Mouse (Mus musculus) spleen, embryonic (tissue): Measurements from ENCODE around the gene 1810037I17Rik.
"Not testable (repeated sequence)": the region's sequence is repeated elsewhere in the genome, so short reads cannot be mapped to it uniquely, and the experiment has no call there.

Experiments used
- CTCF ChIA-PET: fragments of 350-600 bp; sonication (Branson Sonifier 250); formaldehyde crosslinking; loops from one replicate; lab custom pipeline; 2022; lab: Charles Lee

1810037I17Rik gene

DNA sequence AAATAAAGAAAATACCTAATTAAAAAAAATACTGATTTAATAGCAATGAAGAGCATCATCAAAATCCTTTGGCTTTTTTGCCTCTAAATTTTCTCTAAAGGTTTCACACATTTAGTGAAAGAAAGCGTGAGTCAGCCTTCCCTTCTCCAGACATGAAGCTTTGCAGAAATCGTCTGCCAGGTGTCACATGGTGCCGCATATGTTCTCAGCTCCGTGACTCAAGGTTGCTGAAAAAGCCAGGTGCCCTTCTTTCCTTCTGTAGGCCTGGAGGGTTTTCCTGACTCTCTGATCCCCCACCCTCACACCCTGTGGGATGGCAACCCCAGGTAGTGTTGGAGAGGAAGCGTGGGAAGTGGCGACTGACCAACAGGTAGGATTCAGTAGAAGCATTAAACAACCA is 5.7 kb downstream of the 1810037I17Rik start:
- CTCF ChIA-PET = no interaction called here

DNA sequence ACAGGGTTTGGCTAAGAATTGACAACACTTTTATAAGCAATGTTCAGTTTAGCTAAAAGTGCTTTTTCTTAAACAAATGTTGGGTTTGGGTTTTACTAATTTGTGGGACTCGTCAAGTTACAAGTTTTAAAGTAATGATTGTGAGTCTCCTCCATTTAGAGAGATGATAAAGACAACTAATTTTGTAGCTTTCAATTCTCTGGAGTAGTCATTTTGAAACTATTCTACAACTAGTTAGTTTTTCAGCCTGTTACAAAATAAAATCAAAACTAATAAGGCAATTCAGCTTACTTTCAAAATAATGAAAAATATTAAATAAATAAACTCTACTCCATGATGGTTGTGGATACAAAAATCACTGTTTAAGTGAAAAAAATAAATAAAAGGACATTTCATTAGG is 8.5 kb downstream of the 1810037I17Rik start:
- CTCF ChIA-PET = no interaction called here

DNA sequence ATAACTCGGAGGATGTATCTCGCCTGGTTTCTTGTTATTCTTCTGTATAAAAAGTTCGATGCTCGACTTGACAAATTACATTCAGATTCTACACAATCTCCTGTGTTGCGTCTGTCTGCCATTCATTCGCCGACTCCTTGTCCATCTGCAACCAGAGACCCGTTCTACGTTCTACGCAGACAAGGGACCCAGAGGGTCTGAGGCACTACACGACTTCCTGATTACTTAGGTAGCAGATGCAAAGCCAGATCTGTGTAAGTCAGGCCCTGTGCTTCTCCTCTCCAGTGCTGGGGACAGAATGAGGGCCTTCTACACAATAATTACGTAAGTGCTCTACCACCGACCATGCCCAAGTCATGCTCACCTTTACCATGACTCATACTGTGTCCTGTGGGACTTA is 13.2 kb downstream of the 1810037I17Rik start:
- CTCF ChIA-PET = not testable (repeated sequence)

DNA sequence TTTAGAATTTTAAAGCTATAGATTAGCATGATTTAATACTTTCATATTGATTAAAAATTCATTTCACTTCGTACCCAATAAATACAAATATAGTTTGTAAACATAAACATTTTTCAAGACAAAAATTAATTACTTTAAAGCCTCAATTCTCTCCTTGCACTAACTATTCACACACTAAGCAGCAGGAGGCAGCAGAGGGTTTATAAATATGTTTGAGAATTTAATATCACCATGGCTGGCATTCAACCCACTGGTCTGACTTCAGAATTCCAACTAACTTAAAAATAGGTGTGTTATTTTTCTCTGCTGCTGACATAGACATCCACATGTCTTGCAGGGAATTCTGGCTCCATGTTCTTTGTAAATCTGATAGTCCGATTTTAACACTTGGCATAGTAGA is 15.2 kb downstream of the 1810037I17Rik start:
- CTCF ChIA-PET = interaction anchor here (0.6 kb wide), 1 partner anchor 17 kb away, joined by 3 read pairs; no protein-coding TSS in a partner anchor

DNA sequence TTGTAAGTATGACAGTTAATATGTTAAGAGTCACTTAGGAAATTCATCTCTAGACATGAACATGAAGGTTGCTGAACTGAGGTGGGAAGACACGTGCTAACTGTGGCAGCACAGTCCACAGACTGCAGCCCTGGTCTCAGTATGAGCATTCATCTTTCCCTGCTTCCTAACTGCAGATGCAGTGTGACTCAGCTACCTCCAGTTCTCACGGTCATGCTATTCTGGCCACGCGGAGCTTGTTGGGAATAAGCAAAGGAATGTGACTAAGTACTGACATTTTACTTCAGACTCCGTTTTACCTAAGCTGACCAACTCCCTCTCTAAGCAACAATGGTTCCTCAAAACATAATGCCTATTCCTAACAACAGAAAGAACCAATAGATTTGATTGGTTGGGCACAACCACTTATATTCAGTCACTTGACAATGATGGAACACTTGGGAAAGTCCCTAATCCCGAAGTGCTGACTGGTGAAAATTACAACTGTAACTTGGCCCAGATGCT is 19.4 kb downstream of the 1810037I17Rik start:
- CTCF ChIA-PET = no interaction called here

DNA sequence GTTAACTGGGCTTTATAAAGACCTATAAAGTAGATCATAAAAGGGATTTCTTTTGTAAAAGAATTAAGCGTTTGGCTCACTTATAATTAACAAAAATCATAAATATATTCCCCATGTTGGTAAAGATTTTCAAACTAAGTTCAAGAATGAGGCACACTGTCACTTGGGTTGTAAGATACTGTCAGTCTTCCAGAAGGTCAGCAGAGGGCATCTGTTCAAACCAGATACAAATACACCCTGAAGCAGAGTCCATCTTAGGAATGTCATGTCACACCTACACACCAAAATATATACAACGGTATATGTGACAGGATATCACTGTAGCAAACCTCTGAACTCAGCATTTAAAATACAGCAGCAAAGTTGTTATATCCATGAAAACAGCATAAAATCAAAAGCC is 26.1 kb downstream of the 1810037I17Rik start:
- CTCF ChIA-PET = no interaction called here

DNA sequence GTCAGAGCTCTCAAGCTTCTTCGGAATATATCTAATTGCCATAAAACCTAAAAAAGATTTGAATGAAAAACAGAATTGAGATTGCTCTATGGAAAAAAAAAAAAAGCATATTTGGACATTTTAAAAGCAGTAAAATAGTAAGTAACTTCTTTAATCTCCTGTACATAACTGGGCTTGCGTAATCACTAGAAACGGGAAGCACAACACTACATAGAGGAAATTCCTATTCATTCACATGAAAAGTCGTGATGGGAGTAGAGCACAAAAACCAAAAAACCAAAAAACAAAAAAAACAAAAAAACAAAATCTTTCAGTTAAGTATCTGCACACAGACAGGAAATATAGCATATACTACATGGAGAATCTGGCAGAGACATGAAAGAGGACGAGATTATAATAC is 40.3 kb downstream of the 1810037I17Rik start:
- CTCF ChIA-PET = no interaction called here

DNA sequence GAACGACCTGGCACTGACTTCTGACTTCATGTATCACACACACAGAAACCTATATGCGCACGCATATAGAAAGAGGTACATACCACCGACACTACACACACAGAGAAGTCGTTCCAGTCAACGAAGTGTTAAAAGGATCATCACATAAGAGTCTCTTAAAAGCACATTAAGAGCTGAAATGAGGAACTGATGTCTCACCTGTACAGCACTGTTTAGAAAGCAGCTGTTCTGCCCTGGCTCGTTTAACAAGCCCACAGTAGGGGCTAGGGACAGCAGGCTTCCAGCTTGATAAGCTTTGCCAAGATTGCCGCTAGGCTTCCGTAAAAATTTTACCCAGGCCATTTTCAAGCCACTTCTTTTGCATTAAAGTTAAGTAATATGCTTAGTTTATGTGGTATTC is 44.4 kb downstream of the 1810037I17Rik start:
- CTCF ChIA-PET = no interaction called here

DNA sequence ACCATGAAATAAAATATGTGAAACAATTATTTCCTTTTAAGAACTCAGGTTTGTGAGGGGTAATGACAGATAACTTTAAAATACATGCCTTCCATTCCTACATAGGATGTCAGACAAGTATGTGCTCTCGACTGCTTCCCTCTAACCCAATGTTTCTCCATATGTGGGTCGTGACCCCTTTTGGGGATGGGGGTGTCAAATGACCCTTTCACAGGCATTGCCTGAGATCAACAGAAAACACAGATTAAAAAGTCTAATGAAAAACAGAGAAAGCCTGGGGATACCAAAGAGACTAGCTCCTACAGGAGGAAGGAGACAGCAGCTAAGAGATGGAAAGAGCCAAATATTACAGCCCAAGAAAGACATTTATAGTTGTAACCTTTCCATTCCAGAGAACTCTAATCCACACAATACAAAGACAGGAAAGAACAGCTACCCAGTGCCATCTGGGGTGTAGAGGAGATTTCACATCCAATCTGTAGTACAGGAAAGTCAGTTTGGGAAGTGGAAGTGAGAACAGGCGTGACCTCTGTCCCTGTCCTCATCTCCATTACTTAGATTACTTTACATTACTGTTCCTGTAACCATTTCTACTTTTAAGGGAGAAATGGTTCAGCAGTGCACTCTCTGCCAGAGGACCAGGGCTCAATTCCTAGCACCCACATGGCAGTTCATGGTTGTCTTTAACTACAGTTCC is 48.3 kb downstream of the 1810037I17Rik start:
- CTCF ChIA-PET = no interaction called here

DNA sequence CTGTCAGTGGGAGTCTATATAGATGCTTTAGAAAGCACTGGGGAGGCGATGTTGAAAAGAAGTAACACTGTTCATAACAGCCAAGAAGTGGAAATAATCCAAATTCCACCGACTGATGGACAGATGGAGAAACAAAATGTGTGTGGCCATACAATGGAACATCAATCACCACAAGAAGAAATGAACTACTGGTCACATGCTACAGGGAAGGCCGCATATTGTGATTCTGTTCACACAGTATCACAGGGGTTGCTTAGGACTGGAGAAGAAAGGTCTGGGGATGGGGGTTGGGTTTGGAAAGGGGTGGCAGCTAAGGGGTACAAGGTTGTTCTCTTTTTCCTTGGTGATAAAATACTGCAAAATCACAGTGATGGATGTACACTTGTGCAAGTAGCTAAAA is 50.8 kb downstream of the 1810037I17Rik start:
- CTCF ChIA-PET = no interaction called here

DNA sequence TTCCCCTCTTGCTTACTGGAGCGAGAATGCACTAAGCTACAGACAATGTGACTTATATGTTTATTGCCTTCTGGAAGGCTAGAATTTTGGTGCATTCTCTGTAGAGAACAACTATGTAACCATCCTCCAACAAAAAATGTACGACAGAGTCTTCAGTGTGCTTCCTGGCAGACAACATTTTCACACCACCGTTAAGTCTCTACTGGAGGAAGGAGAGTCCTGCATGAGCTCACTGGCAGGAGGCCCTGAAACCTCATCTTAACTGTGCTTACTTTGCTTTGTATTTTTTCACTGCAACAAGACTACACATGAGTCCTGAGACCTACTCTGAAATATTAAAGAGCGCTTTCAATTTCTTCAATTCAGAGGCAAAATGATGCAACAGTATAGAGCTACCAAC is 51.4 kb downstream of the 1810037I17Rik start:
- CTCF ChIA-PET = no interaction called here
